Mouse (Mus musculus) erythroblast, embryonic 14.5 days (primary cell): ENCODE results near the gene Mindy1.

Source experiments
- GATA1 ChIP-seq: IDR thresholded peaks from 2 replicates; pipeline ENCODE4 v1.6.1; 2012; ENCODE audit warnings: low read length, inconsistent platforms, mixed read lengths
- TAL1 ChIP-seq: IDR thresholded peaks from 3 replicates; pipeline ENCODE4 v1.6.1; 2012; ENCODE audit warnings: low read length, inconsistent platforms, mixed read lengths

DNA sequence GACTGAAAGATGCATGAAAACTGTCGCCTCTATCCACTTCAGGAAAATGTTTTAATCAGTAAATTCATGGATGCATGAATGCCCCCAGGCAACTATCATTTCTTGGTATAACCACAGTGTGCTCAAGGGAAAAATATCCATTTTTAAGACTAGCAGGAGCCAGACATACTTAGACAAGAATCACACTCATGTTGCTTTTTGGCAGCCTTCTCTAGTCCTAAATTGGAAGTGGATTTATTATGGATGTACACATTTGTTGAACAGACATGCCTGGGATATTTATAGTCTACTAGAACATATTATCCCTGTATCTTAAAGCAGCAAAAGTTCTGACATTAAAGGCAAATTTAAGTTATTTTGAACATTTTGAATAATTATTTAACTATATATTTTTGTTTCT lies 16.4 kb upstream of the Mindy1 start:
- TF ChIP-seq TAL1 (no peak), GATA1 (no peak)
